Mouse (Mus musculus) intestine, embryonic 15.5 days (tissue): ENCODE data around the gene Sh3bgrl2. TPM values are rescaled to one million over a fixed set of nuclear protein-coding genes. Genes with fewer than 3 reads are reported as not detected.
A peak's percentile ranks its signal among the peaks of the same experiment; 100 is the strongest.

Experiments
- ATAC-seq: fragments of 200-750 bp; cut with Nextera tagmentation; 2 replicates; pipeline ENCODE4 v1.8.0; 2017; ENCODE audit warnings: moderate TSS enrichment, moderate library complexity
- H3K27ac ChIP-seq: fragments of 300-500 bp; sonication (generic); 2 replicates; pipeline ENCODE4 v1.5.1; 2015; ENCODE audit warnings: mild to moderate bottlenecking, inconsistent platforms
- H3K27me3 ChIP-seq: fragments of 300-500 bp; sonication (generic); replicated peaks from 2 replicates; pipeline ENCODE4 v1.6.1; 2015; ENCODE audit warnings: inconsistent platforms
- H3K36me3 ChIP-seq: fragments of 300-500 bp; sonication (generic); 2 replicates; pipeline ENCODE4 v1.6.1; 2015; ENCODE audit warnings: inconsistent platforms
- H3K4me1 ChIP-seq: fragments of 300-500 bp; sonication (generic); replicated peaks from 2 replicates; pipeline ENCODE4 v1.6.1; 2015; ENCODE audit warnings: inconsistent platforms
- H3K4me2 ChIP-seq: fragments of 300-500 bp; sonication (generic); replicated peaks from 2 replicates; pipeline ENCODE4 v1.6.1; 2015; ENCODE audit warnings: mild to moderate bottlenecking, inconsistent platforms
- H3K4me3 ChIP-seq: fragments of 300-500 bp; sonication (generic); replicated peaks from 2 replicates; pipeline ENCODE4 v1.5.1; 2015; ENCODE audit warnings: inconsistent platforms
- H3K9ac ChIP-seq: fragments of 300-500 bp; sonication (generic); 2 replicates; pipeline ENCODE4 v1.6.1; 2015; ENCODE audit warnings: inconsistent platforms
- H3K9me3 ChIP-seq: fragments of 300-500 bp; sonication (generic); 2 replicates; pipeline ENCODE4 v1.6.1; 2016; ENCODE audit warnings: inconsistent platforms
- WGBS: fragments of 180-500 bp; shearing (Covaris S2); methylation state at CpG from one replicate; pipeline ENCODE4 v1.1.7; 2015; 5-methylcytosine and 5-hydroxymethylcytosine counted together
- polyA plus RNA-seq: library from polyadenylated mRNA; unstranded; fragments of >200 nt; fragmentation: Nextera tagmentation; extraction: Ambion mirVana; gene quantifications from 2 replicates; pipeline ENCODE4 v1.2.1, GENCODE M21; 2015

Gene Sh3bgrl2
- polyA plus RNA-seq, 1 experiment from 2014 or later, result 20.8 TPM

- Histone ChIP-seq H3K4me3 (no peak overlapping the region), H3K4me2 (no peak overlapping the region), H3K4me1 (no peaks in the 10 kb centered on the region), H3K9ac (no peak overlapping the region), H3K27ac (no peak overlapping the region), H3K36me3 (no peaks in the 10 kb centered on the region), H3K27me3 (no peaks in the 10 kb centered on the region), H3K9me3 (no peaks in the 10 kb centered on the region)
- ATAC-seq, result no peak
- WGBS, result 81% methylated on average over 10 of the region's 10 CpGs
These were observed 52.3 kb downstream of the Sh3bgrl2 start for GRCm38 (mm10) chr9:83600286-83601048.

GRCm38 (mm10) chr9:83602176-83602770, 54.1 kb downstream of the Sh3bgrl2 start:
- H3K27ac ChIP-seq, result no peak overlapping the region
- H3K9me3 ChIP-seq, result no peaks in the 10 kb centered on the region
- no peaks in the 10 kb centered on the region for H3K27me3 ChIP-seq
- no peak overlapping the region for H3K4me3 ChIP-seq
- 63% methylated on average over 6 of the region's 6 CpGs for WGBS
- H3K9ac ChIP-seq, result no peak overlapping the region
- 0 out of 2 replicates have a peak, but pooled peaks cover 4% of the 10 kb centered on the region for H3K4me1 ChIP-seq
- no peak overlapping the region for H3K4me2 ChIP-seq
- no peak for ATAC-seq
- H3K36me3 ChIP-seq, result no peaks in the 10 kb centered on the region

DNA sequence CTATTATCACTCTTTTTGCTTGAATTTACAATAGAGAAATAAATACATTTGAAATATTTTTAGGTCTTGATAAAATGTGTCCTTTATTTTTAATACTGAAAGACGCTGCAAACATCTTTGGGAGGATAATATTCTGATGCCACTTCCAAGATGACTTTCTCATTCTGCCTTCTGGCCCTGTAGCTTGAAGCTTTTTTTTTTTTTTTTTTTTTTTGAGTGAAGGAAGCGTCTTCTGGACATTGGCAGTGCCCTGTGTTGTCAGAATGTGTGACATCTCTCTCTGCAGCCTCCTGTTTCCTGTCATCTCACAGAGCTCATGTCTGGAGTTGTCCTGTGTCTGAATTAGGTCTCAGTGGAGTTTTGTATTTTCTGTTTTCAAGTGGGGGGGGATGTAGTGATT, 55.0 kb downstream of the Sh3bgrl2 start:
- WGBS, result 64% methylated on average over 2 of the region's 2 CpGs
- Histone ChIP-seq H3K27me3 (no peaks in the 10 kb centered on the region), H3K9ac (no peak overlapping the region), H3K4me1 (0 out of 2 replicates have a peak, but pooled peaks cover 4% of the 10 kb centered on the region), H3K4me3 (no peak overlapping the region), H3K9me3 (no peaks in the 10 kb centered on the region), H3K27ac (no peak overlapping the region), H3K36me3 (no peaks in the 10 kb centered on the region), H3K4me2 (no peak overlapping the region)
- ATAC-seq, result no peak

- H3K27ac ChIP-seq, result peak overlapping the region; percentile 23; the same call in 1 of the 2 replicates
- no peak overlapping the region for H3K9ac ChIP-seq
- no peaks in the 10 kb centered on the region for H3K36me3 ChIP-seq
- H3K4me2 ChIP-seq, result no peak overlapping the region
- H3K4me3 ChIP-seq, result no peak overlapping the region
- H3K27me3 ChIP-seq, result no peaks in the 10 kb centered on the region
- WGBS, result 54% methylated on average over 8 of the region's 8 CpGs
- H3K4me1 ChIP-seq, result 0 out of 2 replicates have a peak, but pooled peaks cover 6% of the 10 kb centered on the region
- ATAC-seq, result no peak
- H3K9me3 ChIP-seq, result no peaks in the 10 kb centered on the region
These were observed 57.9 kb downstream of the Sh3bgrl2 start for GRCm38 (mm10) chr9:83605886-83606640.

GRCm38 (mm10) chr9:83608135-83608534, 60.0 kb downstream of the Sh3bgrl2 start:
- no peak for ATAC-seq
- no peak overlapping the region for H3K9ac ChIP-seq
- H3K4me1 ChIP-seq, result 0 out of 2 replicates have a peak, but pooled peaks cover 6% of the 10 kb centered on the region
- no peaks in the 10 kb centered on the region for H3K27me3 ChIP-seq
- H3K4me3 ChIP-seq, result no peak overlapping the region
- H3K36me3 ChIP-seq, result no peaks in the 10 kb centered on the region
- H3K4me2 ChIP-seq, result no peak overlapping the region
- no peak overlapping the region for H3K27ac ChIP-seq
- 71% methylated on average over 1 of the region's 1 CpGs for WGBS
- no peaks in the 10 kb centered on the region for H3K9me3 ChIP-seq

GRCm38 (mm10) chr9:83609422-83610297, 61.5 kb downstream of the Sh3bgrl2 start:
- 0 out of 2 replicates have a peak, but pooled peaks cover 6% of the 10 kb centered on the region for H3K4me1 ChIP-seq
- ATAC-seq, result peak; percentile 82
- 41% methylated on average over 9 of the region's 9 CpGs for whole genome bisulfite sequencing

GRCm38 (mm10) chr9:83615912-83616585, 67.9 kb downstream of the Sh3bgrl2 start:
- peaks cover 8% of the 10 kb centered on the region; the same call in 1 of the 2 replicates for H3K4me1 ChIP-seq
- H3K36me3 ChIP-seq, result no peaks in the 10 kb centered on the region
- no peak overlapping the region for H3K4me3 ChIP-seq
- WGBS, result 29% methylated on average over 6 of the region's 6 CpGs
- no peaks in the 10 kb centered on the region for H3K9me3 ChIP-seq
- ATAC-seq, result peak; percentile 87
- no peak overlapping the region for H3K27ac ChIP-seq
- H3K27me3 ChIP-seq, result no peaks in the 10 kb centered on the region
- H3K4me2 ChIP-seq, result peak overlapping the region; percentile 18
- H3K9ac ChIP-seq, result no peak overlapping the region

More at GRCm38 (mm10) chr9:83609422-83610297, 61.5 kb downstream of the Sh3bgrl2 start:
- H3K9me3 ChIP-seq, result no peaks in the 10 kb centered on the region
- H3K36me3 ChIP-seq, result no peaks in the 10 kb centered on the region
- H3K27ac ChIP-seq, result no peak overlapping the region
- H3K9ac ChIP-seq, result no peak overlapping the region
- no peak overlapping the region for H3K4me2 ChIP-seq
- no peaks in the 10 kb centered on the region for H3K27me3 ChIP-seq
- no peak overlapping the region for H3K4me3 ChIP-seq

GRCm38 (mm10) chr9:83616586-83617081, 68.5 kb downstream of the Sh3bgrl2 start:
- no peak overlapping the region for H3K9ac ChIP-seq
- no peak overlapping the region for H3K27ac ChIP-seq
- peak; percentile 29; the same call in 1 of the 2 replicates for ATAC-seq
- H3K4me2 ChIP-seq, result peak overlapping the region; percentile 18
- H3K4me1 ChIP-seq, result peaks cover 8% of the 10 kb centered on the region; the same call in 1 of the 2 replicates
- no peak overlapping the region for H3K4me3 ChIP-seq
- no peaks in the 10 kb centered on the region for H3K36me3 ChIP-seq
- WGBS, result 24% methylated on average over 7 of the region's 7 CpGs
- no peaks in the 10 kb centered on the region for H3K9me3 ChIP-seq
- H3K27me3 ChIP-seq, result no peaks in the 10 kb centered on the region

DNA sequence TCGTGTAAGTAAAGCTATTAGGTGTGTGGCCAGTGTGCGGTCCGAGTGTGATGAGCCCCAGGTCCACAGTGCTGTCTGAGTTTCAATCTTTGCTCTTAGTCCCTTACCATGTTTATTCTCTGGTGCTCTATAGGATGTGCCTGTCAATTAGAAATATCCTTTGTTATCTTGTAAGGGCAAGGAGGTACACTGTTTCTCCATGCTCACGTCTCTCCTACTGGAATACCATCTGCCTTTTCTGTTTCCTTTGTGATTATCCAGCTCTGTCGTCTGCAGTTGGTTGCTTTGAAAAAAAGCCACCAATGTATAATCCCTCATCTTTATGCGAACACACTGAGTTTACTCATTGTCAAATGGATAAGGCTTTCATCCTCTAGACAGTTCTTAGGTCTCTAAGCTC, 75.3 kb downstream of the Sh3bgrl2 start:
- H3K4me1 ChIP-seq, result no peaks in the 10 kb centered on the region
- no peak overlapping the region for H3K27ac ChIP-seq
- no peak overlapping the region for H3K9ac ChIP-seq
- WGBS, result 50% methylated on average over 6 of the region's 6 CpGs
- H3K27me3 ChIP-seq, result no peaks in the 10 kb centered on the region
- H3K9me3 ChIP-seq, result no peaks in the 10 kb centered on the region
- no peak overlapping the region for H3K4me3 ChIP-seq
- no peaks in the 10 kb centered on the region for H3K36me3 ChIP-seq
- H3K4me2 ChIP-seq, result no peak overlapping the region
- no peak for ATAC-seq

GRCm38 (mm10) chr9:83624193-83624592, 76.1 kb downstream of the Sh3bgrl2 start:
- Histone ChIP-seq H3K9me3 (no peaks in the 10 kb centered on the region), H3K27me3 (no peaks in the 10 kb centered on the region), H3K4me1 (no peaks in the 10 kb centered on the region), H3K36me3 (no peaks in the 10 kb centered on the region), H3K4me3 (no peak overlapping the region), H3K27ac (no peak overlapping the region), H3K4me2 (no peak overlapping the region), H3K9ac (no peak overlapping the region)
- ATAC-seq, result no peak
- whole genome bisulfite sequencing, result 54% methylated on average over 5 of the region's 5 CpGs

GRCm38 (mm10) chr9:83625085-83625484, 77.0 kb downstream of the Sh3bgrl2 start:
- Histone ChIP-seq H3K4me3 (no peak overlapping the region), H3K9ac (no peak overlapping the region), H3K4me1 (no peaks in the 10 kb centered on the region), H3K9me3 (no peaks in the 10 kb centered on the region), H3K4me2 (no peak overlapping the region), H3K27ac (no peak overlapping the region), H3K36me3 (no peaks in the 10 kb centered on the region), H3K27me3 (no peaks in the 10 kb centered on the region)
- no peak for ATAC-seq
- WGBS, result 56% methylated on average over 5 of the region's 5 CpGs
